Mouse (Mus musculus): ENCODE measurements around the gene Tyw5.

The Tyw5 gene

GRCm38 (mm10) chr1:57406187-57407151, at the start of gene Tyw5, which contains the start of gene Maip1:
Gene Tyw5, minus strand, starts transcription at chr1:57407101.
Gene Maip1, plus strand, starts transcription at chr1:57406328.
- DNase-seq, result peak; percentile 81 to 88

DNA sequence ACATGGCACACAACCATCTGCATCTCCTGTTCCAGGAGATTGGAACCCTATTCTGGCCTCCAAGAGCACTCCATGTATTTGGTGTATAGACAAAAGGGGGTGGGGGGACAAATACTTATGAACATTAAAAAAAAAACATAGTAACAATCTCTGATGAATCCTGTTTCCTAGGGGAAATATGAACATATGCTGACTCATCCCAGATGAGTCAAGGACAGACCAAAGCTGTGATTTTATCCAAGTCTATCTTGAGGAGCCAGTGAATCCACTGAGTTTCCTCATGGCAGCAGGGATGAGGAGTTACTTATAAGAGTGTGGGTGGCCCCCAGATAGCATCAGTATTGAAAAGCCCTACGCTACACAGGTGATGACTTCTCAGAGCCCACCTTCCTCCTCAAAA, 43.3 kb upstream of the Tyw5 start:
- no peak for DNase-seq

DNA sequence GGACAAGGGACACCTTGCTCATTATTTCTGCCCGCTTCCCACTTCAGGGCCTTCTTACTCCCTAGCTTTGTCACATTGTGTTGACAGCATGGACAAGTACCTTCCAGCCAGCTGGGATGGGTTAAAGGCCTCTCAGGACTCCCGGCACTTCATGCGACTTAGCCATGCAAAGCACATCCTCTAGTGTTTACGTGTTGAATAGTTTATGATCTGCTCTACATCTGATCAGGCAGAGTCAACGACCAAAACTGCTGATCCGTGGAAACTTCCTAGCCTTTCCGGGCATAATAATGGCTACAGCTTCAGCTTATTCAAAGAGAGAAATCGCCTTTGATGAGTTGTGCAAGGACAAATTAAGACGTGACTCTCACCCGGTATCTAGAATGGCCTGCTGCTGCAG, 38.8 kb upstream of the Tyw5 start:
- no peak for DNase-seq

GRCm38 (mm10) chr1:57440771-57441170, 33.9 kb upstream of the Tyw5 start:
- no peak for DNase-seq

GRCm38 (mm10) chr1:57439026-57439425, 32.1 kb upstream of the Tyw5 start:
- DNase-seq, result no peak

GRCm38 (mm10) chr1:57436954-57437353, 30.1 kb upstream of the Tyw5 start:
- peak in 1 of 2 experiments; percentile 7 for DNase-seq

DNA sequence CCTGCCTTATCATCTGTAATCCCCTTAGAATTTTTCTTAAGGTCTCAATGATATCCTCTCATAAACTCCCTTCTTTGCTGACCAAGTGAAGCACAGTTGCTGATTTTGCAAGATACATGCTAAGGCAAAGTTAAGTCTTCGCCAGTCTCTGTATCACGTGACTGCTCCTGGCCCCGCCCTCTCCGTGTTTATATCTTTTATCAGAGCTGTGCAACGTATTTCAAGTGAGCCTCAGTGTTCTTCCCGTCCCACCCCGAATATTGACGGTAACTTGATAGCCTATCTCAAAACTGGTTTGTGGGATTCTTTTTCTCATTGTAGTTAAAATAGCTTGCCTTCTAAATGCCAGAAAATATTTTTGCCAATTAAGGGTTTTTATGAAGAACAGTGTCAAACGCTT, 29.5 kb upstream of the Tyw5 start:
- no peak for DNase-seq

GRCm38 (mm10) chr1:57433141-57433540, 26.2 kb upstream of the Tyw5 start:
- DNase-seq, result no peak

GRCm38 (mm10) chr1:57429786-57430483, 23.0 kb upstream of the Tyw5 start:
- no peak for DNase-seq

DNA sequence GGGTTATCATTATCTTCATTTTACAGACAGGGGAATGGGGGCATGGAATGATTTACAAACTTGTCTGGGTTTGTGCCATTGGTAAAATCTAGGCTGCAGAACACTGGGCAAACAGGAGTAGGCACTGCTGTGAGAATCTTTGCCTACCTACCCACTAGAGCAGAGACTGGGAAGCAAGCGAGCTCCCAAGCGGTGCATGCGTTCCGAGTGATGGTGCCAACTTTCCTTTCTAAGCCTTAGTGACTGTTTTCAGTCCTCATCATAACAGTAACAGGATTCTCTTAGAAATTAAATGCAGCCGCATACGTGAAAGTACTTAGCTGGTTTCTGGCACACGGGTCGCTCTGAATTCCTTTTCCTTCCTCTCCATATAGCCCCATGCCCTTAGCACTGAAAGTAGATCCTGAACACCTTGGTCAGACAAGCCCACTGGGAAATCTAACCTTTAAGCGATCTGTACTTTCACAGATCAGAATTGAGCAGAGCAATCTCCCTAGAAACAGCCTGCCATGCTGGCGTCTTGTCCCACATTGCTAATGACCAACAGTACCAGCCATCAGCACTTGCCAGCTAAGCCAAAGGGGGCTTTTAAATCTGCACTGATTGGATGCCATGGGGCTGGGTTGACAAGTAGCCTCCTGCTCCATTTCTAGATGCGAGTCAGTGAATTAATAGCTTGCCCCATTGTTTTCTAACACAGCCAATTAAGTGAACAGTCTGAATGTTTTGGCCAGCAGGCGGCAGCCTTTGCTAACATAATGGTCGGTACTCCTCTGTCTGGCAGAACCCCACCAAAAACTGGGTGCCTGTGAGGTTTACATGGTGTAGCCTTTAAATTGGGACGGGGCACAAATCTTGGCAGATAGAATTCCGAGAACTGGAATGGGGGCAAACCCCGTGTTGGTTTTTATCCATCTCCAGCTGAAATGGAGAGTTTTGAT, 21.7 kb upstream of the Tyw5 start:
- DNase-seq, result peak; percentile 89 to 92

GRCm38 (mm10) chr1:57423696-57424095, 16.8 kb upstream of the Tyw5 start:
- no peak for DNase-seq

- DNase-seq, result no peak
Observed at GRCm38 (mm10) chr1:57413397-57413796, 6.5 kb upstream of the Tyw5 start.

- DNase-seq, result no peak
Observed at GRCm38 (mm10) chr1:57408994-57409393, 2.1 kb upstream of the Tyw5 start.

DNA sequence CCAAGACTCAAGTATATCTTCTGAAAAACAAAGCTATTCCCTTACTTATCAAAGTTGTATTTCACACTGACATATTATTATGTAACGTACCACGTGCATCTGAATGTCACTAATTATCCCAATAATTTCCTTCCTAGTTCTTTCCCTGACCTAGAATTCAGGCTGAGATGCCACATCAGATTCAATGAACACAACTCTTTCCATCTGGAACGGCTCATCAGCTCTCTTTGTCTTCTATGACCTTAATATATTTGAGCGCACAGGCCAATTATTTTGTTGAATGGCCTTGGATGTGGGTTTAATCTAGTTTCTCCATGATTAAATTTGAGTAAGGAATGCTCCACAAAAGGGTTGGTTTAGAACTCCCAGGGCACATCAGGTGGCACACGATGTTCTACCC, 4.8 kb downstream of the Tyw5 start:
- no peak for DNase-seq

DNA sequence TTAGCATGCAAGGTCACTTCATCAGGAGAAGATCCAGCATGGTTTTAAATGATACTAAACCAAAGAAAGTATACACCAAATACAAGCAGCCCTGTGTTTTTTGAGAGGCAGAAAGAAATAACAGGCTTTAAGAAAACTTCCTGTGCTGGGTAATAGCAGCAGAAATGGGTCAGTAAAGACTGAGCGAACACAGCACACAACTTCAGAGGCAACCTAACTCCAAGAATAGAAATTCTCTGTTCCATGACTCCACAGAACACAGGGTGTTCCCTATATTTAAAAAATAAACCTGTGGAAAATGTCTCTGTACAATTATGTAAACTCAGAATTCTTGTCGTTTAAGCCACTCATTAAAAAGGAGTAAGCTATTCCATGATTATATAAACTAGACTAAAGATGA, 6.0 kb downstream of the Tyw5 start:
- DNase-seq, result no peak

DNA sequence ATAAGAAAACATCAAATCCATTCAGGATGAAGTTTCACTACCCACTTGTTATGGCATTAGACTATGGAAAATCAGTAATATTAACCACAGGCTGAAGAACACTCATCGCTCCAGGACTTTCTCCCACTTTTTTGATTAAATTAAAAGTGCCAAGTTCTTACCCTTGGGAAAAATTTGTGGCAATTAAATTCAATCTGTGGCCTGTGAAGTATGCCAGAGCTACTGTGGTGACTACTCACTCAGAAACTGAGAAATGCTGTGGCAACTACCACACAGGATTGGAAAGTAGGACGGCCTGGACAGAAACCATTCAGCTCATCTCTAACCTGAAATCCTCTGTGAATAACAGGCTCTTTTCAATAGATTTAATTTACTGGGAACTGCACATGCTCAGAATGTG, 6.6 kb downstream of the Tyw5 start:
- DNase-seq, result no peak

- DNase-seq, result peak; percentile 47 to 51
Observed at GRCm38 (mm10) chr1:57394051-57394450, 12.8 kb downstream of the Tyw5 start.

GRCm38 (mm10) chr1:57392417-57392816, 14.5 kb downstream of the Tyw5 start:
- DNase-seq, result no peak

GRCm38 (mm10) chr1:57390993-57391790, 15.7 kb downstream of the Tyw5 start:
- no peak for DNase-seq

DNA sequence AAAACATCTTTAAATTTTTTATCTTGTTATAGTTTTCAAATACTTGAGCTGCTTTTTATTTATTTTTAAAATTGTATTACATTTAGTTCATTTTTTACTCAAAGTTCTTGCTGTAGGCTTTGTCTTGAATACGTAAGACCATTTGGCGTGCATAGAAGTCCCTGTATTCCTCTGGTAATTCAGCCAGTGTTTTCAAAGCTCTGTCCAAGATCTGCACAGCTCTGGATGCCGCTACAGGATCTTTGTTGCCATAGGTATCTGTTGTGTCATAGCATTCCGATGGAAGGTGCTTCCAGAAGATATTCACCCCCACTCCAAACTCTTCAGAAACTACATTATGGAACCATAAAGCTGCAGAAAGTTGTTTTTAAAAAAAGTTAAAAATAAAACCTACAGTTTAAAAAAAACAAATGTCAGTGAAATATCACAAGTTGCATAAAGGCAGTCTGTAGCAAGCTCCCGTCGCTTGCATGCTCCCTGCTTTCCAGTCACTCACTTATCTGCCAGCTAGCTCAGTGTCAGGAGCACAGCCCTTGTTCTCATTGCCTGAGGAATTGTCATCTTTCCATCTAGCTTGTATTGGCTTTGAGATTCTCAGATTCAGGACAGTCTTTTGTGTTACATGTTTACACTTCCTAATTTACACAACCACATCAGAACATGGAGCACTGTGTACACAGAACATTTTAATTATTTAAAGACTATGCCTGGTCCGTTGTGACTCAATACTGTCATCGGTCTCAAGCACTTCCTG, 18.3 kb downstream of the Tyw5 start:
- DNase-seq, result no peak

DNA sequence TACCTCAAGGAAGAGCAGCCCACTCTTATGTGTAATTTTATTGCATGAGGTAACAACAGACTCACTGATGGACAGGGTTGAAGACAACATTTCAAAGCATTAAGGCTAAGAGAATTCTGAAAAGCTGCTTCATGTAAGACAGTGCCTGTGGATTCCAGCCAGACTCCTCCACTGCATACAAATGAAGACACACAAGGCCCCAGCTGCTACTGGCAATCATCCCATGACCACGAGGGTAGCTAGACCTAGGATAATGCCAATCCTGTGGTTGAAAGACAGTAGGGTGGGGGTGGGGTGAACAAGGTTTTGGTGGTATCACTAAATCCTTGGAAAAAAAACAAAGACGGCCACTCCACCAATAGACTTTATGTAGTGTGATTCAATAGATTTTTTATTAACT, 19.0 kb downstream of the Tyw5 start:
- peak; percentile 16 to 18 for DNase-seq

All from cerebellum, postnatal 36 days (tissue).